Mouse (Mus musculus) limb, embryonic 12.5 days (tissue): ENCODE measurements around the gene Ifi35. TPM values are rescaled to one million over a fixed set of nuclear protein-coding genes. Genes with fewer than 3 reads are reported as not detected.
"Not testable (repeated sequence)": the region's sequence is repeated elsewhere in the genome, so short reads cannot be mapped to it uniquely, and the experiment has no call there.

Experiments used
- ATAC-seq: fragments of 200-750 bp; cut with Nextera tagmentation; 2 replicates; pipeline ENCODE4 v1.8.0; 2017; ENCODE audit warnings: low read depth, moderate TSS enrichment; ENCODE audit not compliant: insufficient number of reproducible peaks, insufficient read depth, low FRiP score, low TSS enrichment
- H3K27ac ChIP-seq: fragments of 300-500 bp; sonication (generic); 2 replicates; pipeline ENCODE4 v1.5.1; 2016; ENCODE audit warnings: mild to moderate bottlenecking, moderate library complexity
- H3K27me3 ChIP-seq: fragments of 300-500 bp; sonication (generic); 2 replicates; pipeline ENCODE4 v1.6.1; 2016; ENCODE audit warnings: mild to moderate bottlenecking, moderate library complexity
- H3K36me3 ChIP-seq: fragments of 300-500 bp; sonication (generic); 2 replicates; pipeline ENCODE4 v1.6.1; 2016; ENCODE audit warnings: mild to moderate bottlenecking, moderate library complexity
- H3K4me1 ChIP-seq: fragments of 300-500 bp; sonication (generic); replicated peaks from 2 replicates; pipeline ENCODE4 v1.6.1; 2016
- H3K4me2 ChIP-seq: fragments of 300-500 bp; sonication (generic); 2 replicates; pipeline ENCODE4 v1.6.1; 2016; ENCODE audit warnings: mild to moderate bottlenecking, moderate library complexity
- H3K4me3 ChIP-seq: fragments of 300-500 bp; sonication (generic); replicated peaks from 2 replicates; pipeline ENCODE4 v1.5.1; 2016; ENCODE audit warnings: mild to moderate bottlenecking
- H3K9ac ChIP-seq: fragments of 300-500 bp; sonication (generic); replicated peaks from 2 replicates; pipeline ENCODE4 v1.6.1; 2016; ENCODE audit warnings: mild to moderate bottlenecking, moderate library complexity
- H3K9me3 ChIP-seq: fragments of 300-500 bp; sonication (generic); 2 replicates; pipeline ENCODE4 v1.6.1; 2016; ENCODE audit warnings: mild to moderate bottlenecking, moderate library complexity
- WGBS: fragments of 180-500 bp; shearing (Covaris S2); methylation state at CpG from one replicate; pipeline ENCODE4 v1.1.7; 2016; 5-methylcytosine and 5-hydroxymethylcytosine counted together
- polyA plus RNA-seq: library from polyadenylated mRNA; unstranded; fragments of >200 nt; fragmentation: Nextera tagmentation; extraction: Ambion mirVana; gene quantifications from 2 replicates; pipeline ENCODE4 v1.2.1, GENCODE M21; 2016

Gene Ifi35
- polyA plus RNA-seq, 1 experiment from 2014 or later: 6.3 TPM

GRCm38 (mm10) chr11:101431327-101431726, 16.9 kb upstream of the Ifi35 start:
- Histone ChIP-seq H3K4me2 (no peak overlapping the region), H3K9me3 (no peaks in the 10 kb centered on the region), H3K9ac (no peak overlapping the region), H3K4me1 (peaks cover 7% of the 10 kb centered on the region), H3K27me3 (no peaks in the 10 kb centered on the region), H3K36me3 (peaks cover 64% of the 10 kb centered on the region), H3K27ac (no peak overlapping the region), H3K4me3 (no peak overlapping the region)
- 93% methylated on average over 9 of the region's 9 CpGs for whole genome bisulfite sequencing
- no peak for ATAC-seq

GRCm38 (mm10) chr11:101433396-101433795, 14.8 kb upstream of the Ifi35 start:
- Histone ChIP-seq H3K36me3 (peaks cover 64% of the 10 kb centered on the region), H3K27ac (no peak overlapping the region), H3K9me3 (no peaks in the 10 kb centered on the region), H3K4me2 (no peak overlapping the region), H3K27me3 (no peaks in the 10 kb centered on the region), H3K4me3 (no peak overlapping the region), H3K9ac (no peak overlapping the region), H3K4me1 (no peaks in the 10 kb centered on the region)
- WGBS: 91% methylated on average over 13 of the region's 13 CpGs
- ATAC-seq: no peak

- WGBS: 85% methylated on average over 4 of the region's 4 CpGs
- no peak overlapping the region for H3K4me2 ChIP-seq
- H3K9ac ChIP-seq: no peak overlapping the region
- no peaks in the 10 kb centered on the region for H3K9me3 ChIP-seq
- H3K36me3 ChIP-seq: peaks cover 49% of the 10 kb centered on the region
- no peak for ATAC-seq
- H3K4me1 ChIP-seq: no peaks in the 10 kb centered on the region
- H3K27me3 ChIP-seq: no peaks in the 10 kb centered on the region
- H3K27ac ChIP-seq: no peak overlapping the region
- no peak overlapping the region for H3K4me3 ChIP-seq
These were observed 12.4 kb upstream of the Ifi35 start for GRCm38 (mm10) chr11:101435831-101436230.

- H3K9ac ChIP-seq: no peak overlapping the region
- no peak overlapping the region for H3K4me3 ChIP-seq
- H3K27ac ChIP-seq: no peak overlapping the region
- H3K9me3 ChIP-seq: no peaks in the 10 kb centered on the region
- H3K36me3 ChIP-seq: peaks cover 38% of the 10 kb centered on the region
- H3K27me3 ChIP-seq: no peaks in the 10 kb centered on the region
- WGBS: 79% methylated on average over 4 of the region's 4 CpGs
- no peak overlapping the region for H3K4me2 ChIP-seq
- H3K4me1 ChIP-seq: no peaks in the 10 kb centered on the region
- no peak for ATAC-seq
These were observed 11.3 kb upstream of the Ifi35 start for GRCm38 (mm10) chr11:101436916-101437315.

GRCm38 (mm10) chr11:101438006-101438405, 10.2 kb upstream of the Ifi35 start:
- H3K4me3 ChIP-seq, ATAC-seq, H3K27ac ChIP-seq, H3K4me1 ChIP-seq, H3K9me3 ChIP-seq, H3K9ac ChIP-seq, H3K4me2 ChIP-seq, H3K27me3 ChIP-seq: not testable (repeated sequence)
- peaks cover 31% of the 10 kb centered on the region for H3K36me3 ChIP-seq
- WGBS: 57% methylated on average over 3 of the region's 3 CpGs

- not testable (repeated sequence) for ATAC-seq, H3K9ac ChIP-seq, H3K27ac ChIP-seq, H3K9me3 ChIP-seq, H3K27me3 ChIP-seq
- WGBS: 40% methylated on average over 14 of the region's 15 CpGs
- Histone ChIP-seq H3K36me3 (peaks cover 29% of the 10 kb centered on the region), H3K4me3 (peak overlapping the region; percentile 69), H3K4me2 (peak overlapping the region; percentile 92), H3K4me1 (peaks cover 18% of the 10 kb centered on the region)
These were observed 6.6 kb upstream of the Ifi35 start for GRCm38 (mm10) chr11:101441450-101442126.

GRCm38 (mm10) chr11:101442127-101442693, 6.0 kb upstream of the Ifi35 start, which contains the start of gene Rpl27:
TSS of gene Rpl27 (plus strand) at chr11:101442298.
- Histone ChIP-seq H3K27me3 (no peaks in the 10 kb centered on the region), H3K27ac (peak within 1 kb of the TSS; percentile 95), H3K4me2 (peak within 1 kb of the TSS; percentile 92), H3K4me1 (peaks cover 18% of the 10 kb centered on the region), H3K9me3 (no peaks in the 10 kb centered on the region), H3K4me3 (peak within 1 kb of the TSS; percentile 69), H3K36me3 (peaks cover 32% of the 10 kb centered on the region), H3K9ac (peak within 1 kb of the TSS; percentile 85)
- WGBS: under 1% methylated on average over 42 of the region's 42 CpGs
- peak; percentile 97 for ATAC-seq

- H3K36me3 ChIP-seq: peaks cover 32% of the 10 kb centered on the region
- peak overlapping the region; percentile 85 for H3K9ac ChIP-seq
- ATAC-seq: no peak
- peak overlapping the region; percentile 69 for H3K4me3 ChIP-seq
- peak overlapping the region; percentile 92 for H3K4me2 ChIP-seq
- no peaks in the 10 kb centered on the region for H3K27me3 ChIP-seq
- H3K4me1 ChIP-seq: peaks cover 18% of the 10 kb centered on the region
- H3K9me3 ChIP-seq: no peaks in the 10 kb centered on the region
- WGBS: 1% methylated on average over 14 of the region's 14 CpGs
- peak overlapping the region; percentile 95 for H3K27ac ChIP-seq
These were observed 5.4 kb upstream of the Ifi35 start for GRCm38 (mm10) chr11:101442760-101443159.

GRCm38 (mm10) chr11:101446319-101446718, 1.9 kb upstream of the Ifi35 start:
- H3K4me1 ChIP-seq: peaks cover 18% of the 10 kb centered on the region
- no peak overlapping the region for H3K27ac ChIP-seq
- H3K4me2 ChIP-seq: no peak overlapping the region
- no peaks in the 10 kb centered on the region for H3K9me3 ChIP-seq
- 96% methylated on average over 1 of the region's 1 CpGs for WGBS
- no peak for ATAC-seq
- H3K36me3 ChIP-seq: peaks cover 32% of the 10 kb centered on the region
- H3K4me3 ChIP-seq: no peak overlapping the region
- H3K27me3 ChIP-seq: no peaks in the 10 kb centered on the region
- no peak overlapping the region for H3K9ac ChIP-seq

- H3K27me3 ChIP-seq, ATAC-seq, H3K27ac ChIP-seq, H3K4me2 ChIP-seq, H3K9ac ChIP-seq, H3K4me3 ChIP-seq, H3K9me3 ChIP-seq: not testable (repeated sequence)
- H3K4me1 ChIP-seq: peaks cover 18% of the 10 kb centered on the region
- WGBS: 91% methylated on average over 8 of the region's 8 CpGs
- H3K36me3 ChIP-seq: peaks cover 32% of the 10 kb centered on the region
These were observed 1.3 kb upstream of the Ifi35 start for GRCm38 (mm10) chr11:101446860-101447259.

- Histone ChIP-seq H3K9me3 (no peaks in the 10 kb centered on the region), H3K27me3 (no peaks in the 10 kb centered on the region), H3K27ac (no peak overlapping the region), H3K4me3 (peak overlapping the region; percentile 33; the same call in 1 of the 2 replicates), H3K36me3 (peaks cover 32% of the 10 kb centered on the region), H3K4me2 (peak overlapping the region; percentile 39), H3K4me1 (peaks cover 18% of the 10 kb centered on the region), H3K9ac (0 out of 2 replicates have a peak overlapping the region, but pooled peaks have one; percentile 35)
- WGBS: 85% methylated on average over 5 of the region's 5 CpGs
- ATAC-seq: no peak
These were observed 421 bp upstream of the Ifi35 start for GRCm38 (mm10) chr11:101447786-101448185.
